Mouse (Mus musculus) CH12.LX (cell line): Measurements from ENCODE around the gene Nagpa. TPM values are rescaled to one million over a fixed set of nuclear protein-coding genes. Genes with fewer than 3 reads are reported as not detected.

Experiments used
- DNase-seq: peaks from one replicate; pipeline ENCODE4 v3.0.0-alpha.2; 2013; ENCODE audit errors: extremely low read depth
- H3K27ac ChIP-seq: 2 replicates; pipeline ENCODE4 v1.5.1; 2012; ENCODE audit warnings: low read depth, mild to moderate bottlenecking, control low read depth, moderate library complexity; ENCODE audit not compliant: insufficient read depth
- H3K27me3 ChIP-seq: replicated peaks from 2 replicates; pipeline ENCODE3; 2012; ENCODE audit warnings: inconsistent platforms
- H3K36me3 ChIP-seq, 2 experiments: replicated peaks in 1 of 2; 2 replicates each; pipeline versions ENCODE3 to v1.6.1; 2012; ENCODE audit warnings: inconsistent platforms in 1 of 2, low read length in 1 of 2, mild to moderate bottlenecking in 1 of 2, mixed read lengths in 1 of 2, moderate library complexity in 1 of 2; ENCODE audit not compliant: control insufficient read depth in 1 of 2, insufficient read depth in 1 of 2
- H3K4me1 ChIP-seq, 2 experiments: 2 replicates each; pipeline ENCODE4 v1.6.1; 2012; ENCODE audit warnings: inconsistent platforms in 1 of 2, moderate library complexity in 1 of 2; ENCODE audit not compliant: insufficient read depth in 2 of 2, control insufficient read depth in 1 of 2
- H3K4me2 ChIP-seq: 2 replicates; pipeline ENCODE4 v1.6.1; 2012; ENCODE audit warnings: low read depth, mild to moderate bottlenecking, control low read depth; ENCODE audit not compliant: poor library complexity, insufficient read depth, severe bottlenecking
- H3K4me3 ChIP-seq, 3 experiments: fragments of 150-350 bp in 1 of 3; sonication (generic) in 1 of 3; replicated peaks in 1 of 3; 2 replicates each; pipeline versions ENCODE3 to v1.5.1; 2011 to 2012; ENCODE audit warnings: low read depth in 2 of 3, low read length in 2 of 3, mild to moderate bottlenecking in 2 of 3, moderate library complexity in 2 of 3, control low read depth in 1 of 3, improper control_type of control experiment in 1 of 3, inconsistent platforms in 1 of 3, mixed read lengths in 1 of 3; ENCODE audit not compliant: poor library complexity in 1 of 3
- H3K79me2 ChIP-seq: replicated peaks from 2 replicates; pipeline ENCODE4 v1.6.1; 2012; ENCODE audit warnings: mild to moderate bottlenecking, moderate library complexity; ENCODE audit not compliant: control insufficient read depth, poor library complexity, insufficient read depth, severe bottlenecking; ENCODE audit errors: extremely low read depth
- H3K9ac ChIP-seq: 2 replicates; pipeline ENCODE4 v1.6.1; 2012; ENCODE audit warnings: low read depth, mild to moderate bottlenecking, control low read depth, moderate library complexity; ENCODE audit not compliant: insufficient read depth
- H3K9me3 ChIP-seq: replicated peaks from 2 replicates; pipeline ENCODE3; 2012; ENCODE audit warnings: low read length, inconsistent platforms, mixed read lengths
- BHLHE40 ChIP-seq: IDR thresholded peaks from 2 replicates; pipeline ENCODE4 v1.6.1; 2011; ENCODE audit warnings: mild to moderate bottlenecking, low read depth, low read length, improper control_type of control experiment
- CHD2 ChIP-seq: IDR thresholded peaks from 2 replicates; pipeline ENCODE4 v1.6.1; 2011; ENCODE audit warnings: low read length, improper control_type of control experiment
- CTCF ChIP-seq, 2 experiments: IDR thresholded peaks in 1 of 2; conservative IDR thresholded peaks in 1 of 2; 2 replicates each; pipeline ENCODE4 v1.5.1; 2011 to 2012; ENCODE audit warnings: low read depth in 2 of 2, low read length in 2 of 2, improper control_type of control experiment in 1 of 2, inconsistent platforms in 1 of 2, mild to moderate bottlenecking in 1 of 2, moderate library complexity in 1 of 2
- E2F4 ChIP-seq: IDR thresholded peaks from 2 replicates; pipeline ENCODE4 v1.6.1; 2011; ENCODE audit warnings: low read depth, low read length, improper control_type of control experiment; ENCODE audit not compliant: insufficient replicate concordance
- ETS1 ChIP-seq: conservative IDR thresholded peaks from 2 replicates; pipeline ENCODE4 v1.6.1; 2012; ENCODE audit warnings: low read depth, mild to moderate bottlenecking, inconsistent platforms, low read length, improper control_type of control experiment, moderate library complexity
- GABPA ChIP-seq: IDR thresholded peaks from 2 replicates; pipeline ENCODE4 v1.6.1; 2012; ENCODE audit warnings: low read depth, low read length, improper control_type of control experiment, inconsistent platforms; ENCODE audit not compliant: insufficient replicate concordance
- JUN ChIP-seq: IDR thresholded peaks from 2 replicates; pipeline ENCODE4 v1.6.1; 2011; ENCODE audit warnings: low read depth, mild to moderate bottlenecking, low read length, improper control_type of control experiment, moderate library complexity; ENCODE audit not compliant: insufficient read depth
- JUND ChIP-seq: conservative IDR thresholded peaks from 2 replicates; pipeline ENCODE4 v1.6.1; 2011; ENCODE audit warnings: low read depth, low read length, improper control_type of control experiment
- MAFK ChIP-seq: IDR thresholded peaks from 2 replicates; pipeline ENCODE4 v1.6.1; 2011; ENCODE audit warnings: low read length, improper control_type of control experiment; ENCODE audit not compliant: insufficient replicate concordance
- MAZ ChIP-seq: IDR thresholded peaks from 2 replicates; pipeline ENCODE4 v1.6.1; 2012; ENCODE audit warnings: low read depth, mild to moderate bottlenecking, inconsistent platforms, low read length, improper control_type of control experiment, moderate library complexity
- MYC ChIP-seq: IDR thresholded peaks from 2 replicates; pipeline ENCODE4 v1.6.1; 2011; ENCODE audit warnings: low read depth, mild to moderate bottlenecking, improper control_type of control experiment, low read length
- NELFE ChIP-seq: IDR thresholded peaks from 2 replicates; pipeline ENCODE4 v1.6.1; 2011; ENCODE audit warnings: low read depth, low read length, improper control_type of control experiment
- NRF1 ChIP-seq: IDR thresholded peaks from 2 replicates; pipeline ENCODE4 v1.6.1; 2014; ENCODE audit warnings: low read depth, mild to moderate bottlenecking, inconsistent platforms, low read length, improper control_type of control experiment, moderate library complexity
- POLR2A ChIP-seq: IDR thresholded peaks from 2 replicates; pipeline ENCODE4 v1.6.1; 2011; ENCODE audit warnings: low read depth, mild to moderate bottlenecking, improper control_type of control experiment, low read length
- POLR2AphosphoS2 ChIP-seq: IDR thresholded peaks from 2 replicates; pipeline ENCODE4 v1.6.1; 2011; ENCODE audit warnings: low read depth, low read length, improper control_type of control experiment
- RAD21 ChIP-seq: IDR thresholded peaks from 2 replicates; pipeline ENCODE4 v1.6.1; 2011; ENCODE audit warnings: low read depth, mild to moderate bottlenecking, low read length, improper control_type of control experiment, moderate library complexity
- SIN3A ChIP-seq: IDR thresholded peaks from 2 replicates; pipeline ENCODE4 v1.6.1; 2012; ENCODE audit warnings: low read length, improper control_type of control experiment, inconsistent platforms
- TCF12 ChIP-seq: IDR thresholded peaks from 2 replicates; pipeline ENCODE4 v1.6.1; 2014; ENCODE audit warnings: low read depth, mild to moderate bottlenecking, inconsistent platforms, low read length, improper control_type of control experiment
- UBTF ChIP-seq: IDR thresholded peaks from 2 replicates; pipeline ENCODE4 v1.6.1; 2012; ENCODE audit warnings: low read depth, mild to moderate bottlenecking, inconsistent platforms, low read length, improper control_type of control experiment, moderate library complexity
- USF2 ChIP-seq: conservative IDR thresholded peaks from 2 replicates; pipeline ENCODE4 v1.6.1; 2011; ENCODE audit warnings: low read depth, low read length, improper control_type of control experiment
- ZC3H11A ChIP-seq: IDR thresholded peaks from 2 replicates; pipeline ENCODE4 v1.6.1; 2012; ENCODE audit warnings: low read depth, mild to moderate bottlenecking, inconsistent platforms, low read length, improper control_type of control experiment
- ZKSCAN1 ChIP-seq: IDR thresholded peaks from 2 replicates; pipeline ENCODE4 v1.6.1; 2012; ENCODE audit warnings: low read depth, inconsistent platforms, low read length, improper control_type of control experiment, borderline replicate concordance
- ZMIZ1 ChIP-seq: IDR thresholded peaks from 2 replicates; pipeline ENCODE4 v1.6.1; 2012; ENCODE audit warnings: low read depth, mild to moderate bottlenecking, inconsistent platforms, low read length, improper control_type of control experiment
- dilution Hi-C: fragments of 300-500 bp; cut with MboI; formaldehyde crosslinking; loops from 2 replicates; pipeline ENCODE4 v1.14.3; 2020; ENCODE audit warnings: low sequenced_read_pairs; ENCODE audit not compliant: extremely low pct_unique_long_range_greater_than_20kb, extremely low pct_ligation_motif_present
- in situ Hi-C: fragments of 300-500 bp; cut with MboI; formaldehyde crosslinking; loops from 3 replicates; pipeline ENCODE4 v1.14.3; 2019; ENCODE audit warnings: low sequenced_read_pairs, low pct_ligation_motif_present, low pct_unique_long_range_greater_than_20kb, mixed read lengths
- polyA plus RNA-seq: library from polyadenylated mRNA; unstranded; fragments of >175 nt; gene quantifications from 2 replicates; pipeline ENCODE4 v1.2.1, GENCODE M21; 2012; ENCODE audit warnings: low read depth; ENCODE audit not compliant: insufficient read length
- total RNA-seq, 2 experiments: library from RNA; depleted of rRNA; stranded (reverse); fragments of 300-350 nt in 1 of 2; fragments of >200 nt in 1 of 2; gene quantifications; 2 replicates each; pipeline ENCODE4 v1.2.3; 2012 to 2014

Nagpa gene
- total and polyA plus RNA-seq, 3 experiments = 41.9 to 80.6 (median 50.2) TPM

- no peak overlapping the region for H3K4me2 ChIP-seq
- in situ Hi-C loops (no loop called here), dilution Hi-C loops (no loop called here)
- H3K36me3 ChIP-seq = no peaks in the 10 kb centered on the region
- no peak for DNase-seq
- peaks cover 2% of the 10 kb centered on the region for H3K9me3 ChIP-seq
- no peak overlapping the region for H3K4me3 ChIP-seq
- TF ChIP-seq MAFK (no peak), CTCF (conservative IDR thresholded peaks at IDR 0.05 in 1 of 2, IDR thresholded peaks at IDR 0.05 in 1 of 2; ENCODE audit: low read depth in 2 of 2, low read length in 2 of 2) (no peak), TCF12 (no peak), BHLHE40 (no peak), ETS1 (no peak), SIN3A (no peak), JUND (no peak), UBTF (no peak), NELFE (no peak), CHD2 (no peak), ZKSCAN1 (no peak), JUN (no peak), ZMIZ1 (no peak), ZC3H11A (no peak), POLR2A (no peak), POLR2AphosphoS2 (no peak), NRF1 (no peak), RAD21 (no peak), E2F4 (no peak)
- TF ChIP-seq, all 38 proteins: peak for 0
- Histone ChIP-seq H3K27ac (no peak overlapping the region), H3K27me3 (peaks cover 7% of the 10 kb centered on the region), H3K4me1 (peaks cover 5 to 18% of the 10 kb centered on the region in 2 experiments; a peak in 3 of 4 replicates), H3K79me2 (no peaks in the 10 kb centered on the region), H3K9ac (no peak overlapping the region)
Observed at GRCm38 (mm10) chr16:5168829-5169228, 35.0 kb downstream of the Nagpa start.

- H3K36me3 ChIP-seq = no peaks in the 10 kb centered on the region
- no peak for DNase-seq
- in situ Hi-C loops = no loop called here
- H3K27ac ChIP-seq = no peak overlapping the region
- no peak overlapping the region for H3K4me3 ChIP-seq
- no peaks in the 10 kb centered on the region for H3K9me3 ChIP-seq
- peaks cover 5 to 19% of the 10 kb centered on the region in 2 experiments; a peak in 3 of 4 replicates for H3K4me1 ChIP-seq
- no peak overlapping the region for H3K4me2 ChIP-seq
- H3K27me3 ChIP-seq = peaks cover 7% of the 10 kb centered on the region
- H3K79me2 ChIP-seq = no peaks in the 10 kb centered on the region
- dilution Hi-C loops = no loop called here
- H3K9ac ChIP-seq = no peak overlapping the region
- TF ChIP-seq CHD2 = no peak
- no peak for TF ChIP-seq MAZ
- TF ChIP-seq ETS1 = no peak
- TF ChIP-seq GABPA = no peak
- TF ChIP-seq MAFK = no peak
- TF ChIP-seq CTCF (conservative IDR thresholded peaks at IDR 0.05 in 1 of 2, IDR thresholded peaks at IDR 0.05 in 1 of 2; ENCODE audit: low read depth in 2 of 2, low read length in 2 of 2) = no peak
- no peak for TF ChIP-seq RAD21
- no peak for TF ChIP-seq MYC
- no peak for TF ChIP-seq USF2
Observed at GRCm38 (mm10) chr16:5168038-5168437, 35.8 kb downstream of the Nagpa start.
